Mouse (Mus musculus) C2C12 (cell line): ENCODE data around the gene Letmd1.

Experiments used
- CEBPB ChIP-seq: IDR thresholded peaks from one replicate; pipeline ENCODE4 v1.6.1; 2011; ENCODE audit warnings: low read depth, mild to moderate bottlenecking, control low read depth, moderate library complexity
- CTCF ChIP-seq: IDR thresholded peaks from one replicate; pipeline ENCODE4 v1.5.1; 2011; ENCODE audit not compliant: control insufficient read depth, insufficient read depth, insufficient read length
- MAX ChIP-seq: IDR thresholded peaks from one replicate; pipeline ENCODE4 v1.6.1; 2011; ENCODE audit warnings: mild to moderate bottlenecking, control low read depth
- USF1 ChIP-seq: IDR thresholded peaks from one replicate; pipeline ENCODE4 v1.6.1; 2011; ENCODE audit warnings: low read depth, mild to moderate bottlenecking, control low read depth, moderate library complexity

- TF ChIP-seq CTCF, result no peak
- no peak for TF ChIP-seq MAX
- no peak for TF ChIP-seq USF1
- TF ChIP-seq CEBPB, result no peak
Observed at GRCm38 (mm10) chr15:100510072-100510471, 41.2 kb downstream of the Letmd1 start.
